Mouse (Mus musculus) liver, embryonic 12.5 days (tissue): Measurements from ENCODE around the gene Rfc5. TPM values are rescaled to one million over a fixed set of nuclear protein-coding genes. Genes with fewer than 3 reads are reported as not detected.
"Not testable (repeated sequence)": the region's sequence is repeated elsewhere in the genome, so short reads cannot be mapped to it uniquely, and the experiment has no call there.

Experiments
- ATAC-seq: fragments of 200-750 bp; cut with Nextera tagmentation; 2 replicates; pipeline ENCODE4 v1.8.0; 2017; ENCODE audit warnings: moderate number of reproducible peaks, mild to moderate bottlenecking, moderate library complexity
- H3K27ac ChIP-seq: fragments of 300-500 bp; sonication (generic); 2 replicates; pipeline ENCODE4 v1.5.1; 2016; ENCODE audit warnings: mild to moderate bottlenecking
- H3K27me3 ChIP-seq: fragments of 300-500 bp; sonication (generic); replicated peaks from 2 replicates; pipeline ENCODE4 v1.6.1; 2016; ENCODE audit warnings: mild to moderate bottlenecking, moderate library complexity
- H3K36me3 ChIP-seq: fragments of 300-500 bp; sonication (generic); 2 replicates; pipeline ENCODE4 v1.6.1; 2016; ENCODE audit warnings: mild to moderate bottlenecking, moderate library complexity
- H3K4me1 ChIP-seq: fragments of 300-500 bp; sonication (generic); 2 replicates; pipeline ENCODE4 v1.6.1; 2016
- H3K4me2 ChIP-seq: fragments of 300-500 bp; sonication (generic); 2 replicates; pipeline ENCODE4 v1.6.1; 2016; ENCODE audit warnings: mild to moderate bottlenecking, moderate library complexity
- H3K4me3 ChIP-seq: fragments of 300-500 bp; sonication (generic); 2 replicates; pipeline ENCODE4 v1.5.1; 2016; ENCODE audit warnings: mild to moderate bottlenecking, moderate library complexity
- H3K9ac ChIP-seq: fragments of 300-500 bp; sonication (generic); 2 replicates; pipeline ENCODE4 v1.6.1; 2016; ENCODE audit warnings: mild to moderate bottlenecking, moderate library complexity
- H3K9me3 ChIP-seq: fragments of 300-500 bp; sonication (generic); replicated peaks from 2 replicates; pipeline ENCODE4 v1.6.1; 2016; ENCODE audit warnings: mild to moderate bottlenecking, moderate library complexity
- WGBS: fragments of 180-500 bp; shearing (Covaris S2); methylation state at CpG from one replicate; pipeline ENCODE4 v1.1.7; 2016; ENCODE audit not compliant: insufficient replicate concordance; 5-methylcytosine and 5-hydroxymethylcytosine counted together
- polyA plus RNA-seq: library from polyadenylated mRNA; unstranded; fragments of >200 nt; fragmentation: Nextera tagmentation; extraction: Ambion mirVana; gene quantifications from 2 replicates; pipeline ENCODE4 v1.2.1, GENCODE M21; 2016

Rfc5 gene
- polyA plus RNA-seq, 1 experiment from 2014 or later: 88.5 TPM

GRCm38 (mm10) chr5:117398007-117398550, 9.2 kb upstream of the Rfc5 start:
- no peak for ATAC-seq
- peaks cover 12% of the 10 kb centered on the region for H3K4me1 ChIP-seq
- peaks cover 6% of the 10 kb centered on the region; the same call in 1 of the 2 replicates for H3K27me3 ChIP-seq
- H3K4me2 ChIP-seq: no peak overlapping the region
- peaks cover under 1% of the 10 kb centered on the region; the same call in 1 of the 2 replicates for H3K9me3 ChIP-seq
- H3K4me3 ChIP-seq: no peak overlapping the region
- H3K36me3 ChIP-seq: no peaks in the 10 kb centered on the region
- H3K27ac ChIP-seq: no peak overlapping the region
- 56% methylated on average over 4 of the region's 5 CpGs for WGBS
- H3K9ac ChIP-seq: no peak overlapping the region

- peaks cover 12% of the 10 kb centered on the region for H3K4me1 ChIP-seq
- H3K27ac ChIP-seq: no peak overlapping the region
- no peak overlapping the region for H3K4me3 ChIP-seq
- H3K27me3 ChIP-seq: no peaks in the 10 kb centered on the region
- no peak for ATAC-seq
- WGBS: 54% methylated on average over 6 of the region's 6 CpGs
- no peak overlapping the region for H3K9ac ChIP-seq
- no peak overlapping the region for H3K4me2 ChIP-seq
- peaks cover 6% of the 10 kb centered on the region for H3K9me3 ChIP-seq
- H3K36me3 ChIP-seq: no peaks in the 10 kb centered on the region
These were observed 8.5 kb upstream of the Rfc5 start for GRCm38 (mm10) chr5:117397371-117397770.

- ATAC-seq: no peak
- Histone ChIP-seq H3K36me3 (no peaks in the 10 kb centered on the region), H3K4me2 (no peak overlapping the region), H3K27me3 (no peaks in the 10 kb centered on the region), H3K9me3 (peaks cover 6% of the 10 kb centered on the region), H3K9ac (no peak overlapping the region), H3K4me3 (no peak overlapping the region), H3K4me1 (peaks cover 12% of the 10 kb centered on the region), H3K27ac (0 out of 2 replicates have a peak overlapping the region, but pooled peaks have one; percentile 8)
- 53% methylated on average over 6 of the region's 6 CpGs for WGBS
These were observed 7.8 kb upstream of the Rfc5 start for GRCm38 (mm10) chr5:117396596-117397014.

- no peak overlapping the region for H3K4me2 ChIP-seq
- WGBS: 65% methylated on average over 5 of the region's 5 CpGs
- peaks cover 12% of the 10 kb centered on the region for H3K4me1 ChIP-seq
- H3K27ac ChIP-seq: no peak overlapping the region
- H3K36me3 ChIP-seq: no peaks in the 10 kb centered on the region
- H3K9me3 ChIP-seq: peaks cover 6% of the 10 kb centered on the region
- no peak for ATAC-seq
- H3K4me3 ChIP-seq: no peak overlapping the region
- H3K27me3 ChIP-seq: no peaks in the 10 kb centered on the region
- no peak overlapping the region for H3K9ac ChIP-seq
These were observed 7.0 kb upstream of the Rfc5 start for GRCm38 (mm10) chr5:117395834-117396233.

GRCm38 (mm10) chr5:117390895-117391294, 2.0 kb upstream of the Rfc5 start:
- no peak overlapping the region for H3K27ac ChIP-seq
- 50% methylated on average over 1 of the region's 1 CpGs for WGBS
- H3K4me1 ChIP-seq: peaks cover 27% of the 10 kb centered on the region
- H3K36me3 ChIP-seq: peaks cover 14% of the 10 kb centered on the region
- H3K27me3 ChIP-seq: no peaks in the 10 kb centered on the region
- H3K4me3 ChIP-seq: no peak overlapping the region
- no peak overlapping the region for H3K9ac ChIP-seq
- no peak overlapping the region for H3K4me2 ChIP-seq
- no peak for ATAC-seq
- H3K9me3 ChIP-seq: peaks cover 6% of the 10 kb centered on the region

- peaks cover 40% of the 10 kb centered on the region for H3K36me3 ChIP-seq
- peak overlapping the region; percentile 82 for H3K4me2 ChIP-seq
- H3K4me1 ChIP-seq: peaks cover 27% of the 10 kb centered on the region
- no peaks in the 10 kb centered on the region for H3K27me3 ChIP-seq
- peak; percentile 72 for ATAC-seq
- H3K4me3 ChIP-seq: peak overlapping the region; percentile 82
- 8% methylated on average over 16 of the region's 16 CpGs for WGBS
- H3K9ac ChIP-seq: peak overlapping the region; percentile 87
- peak overlapping the region; percentile 76 for H3K27ac ChIP-seq
- H3K9me3 ChIP-seq: peaks cover 6% of the 10 kb centered on the region
These were observed 523 bp downstream of the Rfc5 start for GRCm38 (mm10) chr5:117388296-117388751.

- 80% methylated on average over 12 of the region's 12 CpGs for WGBS
- H3K4me1 ChIP-seq: peaks cover 21% of the 10 kb centered on the region
- H3K36me3 ChIP-seq: peaks cover 91% of the 10 kb centered on the region
- no peaks in the 10 kb centered on the region for H3K9me3 ChIP-seq
- no peaks in the 10 kb centered on the region for H3K27me3 ChIP-seq
- H3K9ac ChIP-seq: no peak overlapping the region
- no peak overlapping the region for H3K27ac ChIP-seq
- no peak overlapping the region for H3K4me2 ChIP-seq
- no peak overlapping the region for H3K4me3 ChIP-seq
- no peak for ATAC-seq
These were observed 5.6 kb downstream of the Rfc5 start for GRCm38 (mm10) chr5:117383198-117383597.

GRCm38 (mm10) chr5:117381785-117382184, 7.1 kb downstream of the Rfc5 start:
- Histone ChIP-seq H3K4me1 (peaks cover 6% of the 10 kb centered on the region), H3K27ac (no peak overlapping the region), H3K9ac (no peak overlapping the region), H3K36me3 (peaks cover 100% of the 10 kb centered on the region), H3K27me3 (no peaks in the 10 kb centered on the region), H3K9me3 (no peaks in the 10 kb centered on the region), H3K4me2 (no peak overlapping the region), H3K4me3 (no peak overlapping the region)
- ATAC-seq: no peak
- WGBS: 82% methylated on average over 7 of the region's 7 CpGs

GRCm38 (mm10) chr5:117380199-117380598, 8.6 kb downstream of the Rfc5 start:
- no peak for ATAC-seq
- Histone ChIP-seq H3K36me3 (peaks cover 100% of the 10 kb centered on the region), H3K4me3 (no peak overlapping the region), H3K27ac (no peak overlapping the region), H3K9me3 (no peaks in the 10 kb centered on the region), H3K4me2 (no peak overlapping the region), H3K27me3 (no peaks in the 10 kb centered on the region), H3K4me1 (no peaks in the 10 kb centered on the region), H3K9ac (no peak overlapping the region)
- WGBS: 70% methylated on average over 4 of the region's 4 CpGs

- H3K9ac ChIP-seq, ATAC-seq, H3K9me3 ChIP-seq, H3K4me3 ChIP-seq, H3K27me3 ChIP-seq, H3K4me2 ChIP-seq, H3K27ac ChIP-seq, H3K4me1 ChIP-seq: not testable (repeated sequence)
- peaks cover 96% of the 10 kb centered on the region for H3K36me3 ChIP-seq
- 70% methylated on average over 14 of the region's 14 CpGs for WGBS
These were observed 11.1 kb downstream of the Rfc5 start for GRCm38 (mm10) chr5:117377731-117378130.

- Histone ChIP-seq H3K4me1 (no peaks in the 10 kb centered on the region), H3K4me3 (no peak overlapping the region), H3K27me3 (no peaks in the 10 kb centered on the region), H3K36me3 (peaks cover 96% of the 10 kb centered on the region), H3K4me2 (no peak overlapping the region), H3K9ac (no peak overlapping the region), H3K27ac (no peak overlapping the region), H3K9me3 (no peaks in the 10 kb centered on the region)
- 83% methylated on average over 11 of the region's 11 CpGs for WGBS
- ATAC-seq: no peak
These were observed 12.5 kb downstream of the Rfc5 start for GRCm38 (mm10) chr5:117376331-117376761.

- Histone ChIP-seq H3K4me1 (no peaks in the 10 kb centered on the region), H3K4me3 (no peak overlapping the region), H3K27me3 (no peaks in the 10 kb centered on the region), H3K9ac (no peak overlapping the region), H3K36me3 (peaks cover 93% of the 10 kb centered on the region), H3K27ac (no peak overlapping the region), H3K9me3 (no peaks in the 10 kb centered on the region), H3K4me2 (no peak overlapping the region)
- WGBS: 76% methylated on average over 7 of the region's 7 CpGs
- ATAC-seq: no peak
These were observed 14.3 kb downstream of the Rfc5 start for GRCm38 (mm10) chr5:117374372-117375049.
